Mouse (Mus musculus): ENCODE measurements around the gene Ift80. TPM values are rescaled to one million over a fixed set of nuclear protein-coding genes. Genes with fewer than 3 reads are reported as not detected.
"Not testable (repeated sequence)": the region's sequence is repeated elsewhere in the genome, so short reads cannot be mapped to it uniquely, and the experiment has no call there.

Ift80 gene
- polyA plus RNA-seq, 1 experiment from 2014 or later: 8.0 TPM

- H3K4me2 ChIP-seq: no peak overlapping the region
- H3K9ac ChIP-seq: no peak overlapping the region
- no peak for ATAC-seq (replicated peaks)
- no peak overlapping the region for H3K27ac ChIP-seq
- 61% methylated on average over 9 of the region's 9 CpGs for WGBS
- no peaks in the 10 kb centered on the region for H3K9me3 ChIP-seq
- no peak overlapping the region for H3K4me3 ChIP-seq
- H3K27me3 ChIP-seq (replicated peaks): no peaks in the 10 kb centered on the region
- H3K36me3 ChIP-seq (replicated peaks): no peaks in the 10 kb centered on the region
- no peaks in the 10 kb centered on the region for H3K4me1 ChIP-seq
Measured at GRCm38 (mm10) chr3:68975533-68976490, 28.6 kb downstream of the Ift80 start.

DNA sequence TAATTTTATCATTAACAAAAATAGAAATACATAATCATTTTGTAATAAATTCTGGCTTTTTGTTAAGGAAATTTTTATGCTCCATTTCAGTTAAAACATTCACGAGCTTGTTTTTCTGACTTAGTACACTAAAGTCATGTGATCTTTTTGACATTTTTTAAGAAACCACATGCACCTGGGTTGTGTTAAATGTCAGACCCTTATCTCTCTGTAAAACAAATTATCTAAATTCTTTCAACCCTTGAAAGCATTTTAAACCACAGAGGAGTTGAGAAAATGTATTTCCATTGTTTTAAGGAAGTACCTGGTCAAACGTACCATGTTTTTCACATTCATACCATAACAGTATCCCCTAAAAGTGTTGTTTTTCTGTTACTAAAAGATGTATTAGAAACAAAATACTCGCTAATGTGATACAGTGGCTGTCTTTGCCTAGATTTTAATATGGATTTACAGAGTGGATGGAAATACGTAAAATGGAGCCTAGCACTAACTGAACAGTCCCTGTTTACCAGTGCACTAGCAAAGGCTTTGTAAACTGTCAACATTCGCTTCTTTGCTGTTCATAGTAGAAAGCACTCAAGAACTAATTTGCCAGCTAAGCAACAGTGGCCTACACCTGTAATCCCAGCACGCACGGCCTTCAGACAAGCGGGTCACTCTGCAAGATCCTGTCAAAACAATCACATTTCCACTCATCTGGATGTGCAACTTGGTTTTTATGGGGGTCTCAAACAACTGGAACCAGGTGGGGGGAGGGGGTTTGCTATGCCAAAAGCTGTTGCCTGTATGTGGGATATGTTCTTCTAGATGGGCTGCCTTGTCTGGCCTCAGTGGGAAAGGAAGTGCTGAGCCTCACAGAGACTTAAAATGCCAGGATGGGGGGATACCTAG lies 29.5 kb downstream of the Ift80 start:
- Histone ChIP-seq H3K4me1 (no peaks in the 10 kb centered on the region), H3K9ac (no peak overlapping the region), H3K9me3 (no peaks in the 10 kb centered on the region), H3K4me3 (no peak overlapping the region), H3K36me3 (replicated peaks) (no peaks in the 10 kb centered on the region), H3K27ac (no peak overlapping the region), H3K27me3 (replicated peaks) (no peaks in the 10 kb centered on the region), H3K4me2 (no peak overlapping the region)
- no peak for ATAC-seq (replicated peaks)
- WGBS: 90% methylated on average over 8 of the region's 8 CpGs

GRCm38 (mm10) chr3:68973574-68973973 lies 30.8 kb downstream of the Ift80 start:
- no peaks in the 10 kb centered on the region for H3K27me3 ChIP-seq (replicated peaks)
- no peak overlapping the region for H3K4me2 ChIP-seq
- no peak for ATAC-seq (replicated peaks)
- H3K4me3 ChIP-seq: no peak overlapping the region
- 93% methylated on average over 1 of the region's 1 CpGs for WGBS
- no peak overlapping the region for H3K9ac ChIP-seq
- H3K36me3 ChIP-seq (replicated peaks): no peaks in the 10 kb centered on the region
- no peaks in the 10 kb centered on the region for H3K9me3 ChIP-seq
- H3K4me1 ChIP-seq: no peaks in the 10 kb centered on the region
- no peak overlapping the region for H3K27ac ChIP-seq

DNA sequence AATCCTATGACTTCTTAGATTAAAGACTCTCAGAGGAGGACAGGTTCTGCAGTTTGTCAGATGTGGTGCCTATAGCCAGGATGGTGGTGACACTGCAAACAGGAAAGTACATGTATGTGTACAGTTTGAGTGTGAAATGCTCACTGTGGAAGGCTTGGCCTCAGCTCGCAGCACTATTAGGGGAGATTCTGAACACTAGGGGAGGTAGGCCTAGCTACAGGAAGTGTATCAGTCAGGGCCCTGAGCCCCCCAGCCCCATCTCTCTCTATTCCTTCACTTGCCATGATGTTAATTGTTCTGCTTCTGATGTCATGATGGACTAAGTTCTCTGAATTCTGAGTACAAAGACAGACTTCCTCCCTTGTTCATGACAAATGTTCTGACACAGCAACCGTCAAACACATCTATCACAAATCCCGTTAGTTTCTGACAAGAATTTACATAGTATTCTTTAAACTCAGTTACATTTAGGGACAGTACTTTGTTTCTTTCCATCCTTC lies 35.2 kb downstream of the Ift80 start:
- Histone ChIP-seq H3K36me3 (replicated peaks) (peaks cover 14% of the 10 kb centered on the region), H3K27me3 (replicated peaks) (no peaks in the 10 kb centered on the region), H3K4me1 (no peaks in the 10 kb centered on the region), H3K9me3 (peaks cover 4% of the 10 kb centered on the region; the same call in 1 of the 2 replicates), H3K27ac (no peak overlapping the region), H3K9ac (no peak overlapping the region), H3K4me2 (no peak overlapping the region), H3K4me3 (no peak overlapping the region)
- WGBS: 93% methylated on average over 3 of the region's 3 CpGs
- no peak for ATAC-seq (replicated peaks)

DNA sequence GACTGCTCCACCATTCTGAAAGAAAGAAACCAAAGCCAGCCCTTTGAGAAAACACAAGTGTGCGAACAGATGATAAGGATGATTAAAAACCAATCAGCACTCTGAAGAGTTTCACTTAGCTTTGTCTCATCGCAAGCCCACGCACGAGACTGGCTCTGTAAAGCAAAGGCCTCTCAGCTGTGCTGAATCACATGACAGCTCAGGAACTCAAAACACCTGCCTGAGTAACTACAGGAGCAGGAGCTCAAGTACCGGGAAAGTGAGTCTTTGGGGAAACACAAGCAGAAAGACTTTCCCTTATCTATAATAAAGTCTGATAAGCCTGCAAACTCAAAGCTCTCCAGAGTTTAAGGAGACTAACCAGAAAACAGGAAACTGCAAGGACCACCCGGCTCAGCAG lies 37.0 kb downstream of the Ift80 start:
- H3K4me2 ChIP-seq: no peak overlapping the region
- H3K27me3 ChIP-seq (replicated peaks): no peaks in the 10 kb centered on the region
- WGBS: 93% methylated on average over 6 of the region's 6 CpGs
- no peak overlapping the region for H3K27ac ChIP-seq
- no peak overlapping the region for H3K9ac ChIP-seq
- no peak for ATAC-seq (replicated peaks)
- H3K9me3 ChIP-seq: peaks cover 4% of the 10 kb centered on the region; the same call in 1 of the 2 replicates
- H3K4me3 ChIP-seq: no peak overlapping the region
- H3K36me3 ChIP-seq (replicated peaks): peaks cover 14% of the 10 kb centered on the region
- no peaks in the 10 kb centered on the region for H3K4me1 ChIP-seq

- H3K27me3 ChIP-seq (replicated peaks): no peaks in the 10 kb centered on the region
- WGBS: 95% methylated on average over 6 of the region's 6 CpGs
- peaks cover 14% of the 10 kb centered on the region for H3K36me3 ChIP-seq (replicated peaks)
- no peaks in the 10 kb centered on the region for H3K4me1 ChIP-seq
- H3K9me3 ChIP-seq: peaks cover 4% of the 10 kb centered on the region; the same call in 1 of the 2 replicates
- H3K9ac ChIP-seq: no peak overlapping the region
- H3K4me3 ChIP-seq: no peak overlapping the region
- no peak overlapping the region for H3K4me2 ChIP-seq
- ATAC-seq (replicated peaks): no peak
- no peak overlapping the region for H3K27ac ChIP-seq
Measured at GRCm38 (mm10) chr3:68966527-68967285, 37.7 kb downstream of the Ift80 start.

DNA sequence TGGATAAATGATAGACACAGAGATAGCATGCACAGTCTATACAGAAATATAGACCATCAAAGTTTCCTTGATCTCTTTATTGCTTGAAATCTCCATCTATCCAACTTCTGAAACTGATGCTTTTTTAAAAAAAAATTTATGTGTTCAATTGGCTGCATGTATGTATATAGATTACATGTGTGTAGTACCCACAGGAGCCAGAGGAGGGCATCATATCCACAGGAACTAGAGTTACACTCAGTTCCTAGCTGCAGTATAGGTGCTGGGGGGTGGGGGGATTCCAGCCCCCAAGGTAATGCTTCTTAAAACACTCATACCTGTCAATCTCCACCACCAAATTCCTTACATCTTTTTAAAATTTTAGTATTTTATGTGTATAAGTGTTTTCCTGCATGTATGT lies 39.7 kb downstream of the Ift80 start:
- Histone ChIP-seq H3K36me3 (replicated peaks) (peaks cover 14% of the 10 kb centered on the region), H3K27me3 (replicated peaks) (no peaks in the 10 kb centered on the region), H3K27ac (no peak overlapping the region), H3K4me1 (no peaks in the 10 kb centered on the region), H3K9ac (no peak overlapping the region), H3K4me3 (no peak overlapping the region), H3K4me2 (no peak overlapping the region), H3K9me3 (peaks cover 4% of the 10 kb centered on the region; the same call in 1 of the 2 replicates)
- no peak for ATAC-seq (replicated peaks)

- no peaks in the 10 kb centered on the region for H3K9me3 ChIP-seq
- ATAC-seq (replicated peaks): no peak
- no peaks in the 10 kb centered on the region for H3K4me1 ChIP-seq
- H3K4me3 ChIP-seq: no peak overlapping the region
- H3K27ac ChIP-seq: no peak overlapping the region
- H3K27me3 ChIP-seq (replicated peaks): no peaks in the 10 kb centered on the region
- no peak overlapping the region for H3K9ac ChIP-seq
- no peak overlapping the region for H3K4me2 ChIP-seq
- WGBS: 88% methylated on average over 3 of the region's 3 CpGs
- no peaks in the 10 kb centered on the region for H3K36me3 ChIP-seq (replicated peaks)
Measured at GRCm38 (mm10) chr3:68957413-68957812, 47.0 kb downstream of the Ift80 start.

DNA sequence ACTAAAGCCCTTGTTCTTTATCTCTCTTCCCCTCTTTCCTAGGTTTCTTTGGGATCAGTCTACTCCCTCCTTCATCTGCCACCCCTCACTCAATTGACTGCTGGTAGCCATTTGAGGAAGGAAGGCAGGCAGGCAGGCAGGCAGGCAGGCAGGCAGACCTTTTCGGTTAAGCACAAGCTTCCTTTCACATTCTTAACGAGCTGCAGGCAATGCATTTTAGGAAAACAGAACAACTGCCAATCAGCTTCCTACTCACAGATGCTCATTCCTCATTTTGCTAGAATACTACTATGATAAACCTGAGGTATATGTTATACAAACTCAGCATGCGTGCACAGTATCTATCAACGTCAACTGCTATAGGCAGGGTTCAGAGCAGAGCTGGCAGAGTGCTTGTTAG lies 47.9 kb downstream of the Ift80 start:
- Histone ChIP-seq H3K4me1 (no peaks in the 10 kb centered on the region), H3K9ac (no peak overlapping the region), H3K27ac (no peak overlapping the region), H3K4me2 (no peak overlapping the region), H3K9me3 (no peaks in the 10 kb centered on the region), H3K4me3 (no peak overlapping the region), H3K27me3 (replicated peaks) (no peaks in the 10 kb centered on the region), H3K36me3 (replicated peaks) (no peaks in the 10 kb centered on the region)
- 66% methylated on average over 4 of the region's 4 CpGs for WGBS
- no peak for ATAC-seq (replicated peaks)

DNA sequence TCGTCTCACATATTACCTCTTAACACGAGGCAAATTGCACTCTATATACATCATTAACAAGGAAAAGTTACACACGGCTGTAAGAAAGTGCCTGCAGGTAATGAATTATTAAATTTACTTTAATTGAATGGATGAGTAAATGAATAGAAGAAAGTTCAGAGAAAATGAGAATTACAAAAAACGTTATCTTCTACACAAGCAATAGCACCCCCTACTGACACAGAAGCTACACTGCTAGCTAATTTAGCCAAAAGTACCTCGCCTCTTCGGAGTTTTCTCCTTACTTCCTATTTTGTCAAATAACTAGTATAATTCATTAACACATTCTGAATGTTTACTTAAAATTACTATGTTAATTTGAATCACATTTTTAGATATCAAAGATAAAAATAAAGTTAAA lies 49.9 kb downstream of the Ift80 start:
- Histone ChIP-seq H3K27ac (no peak overlapping the region), H3K9me3 (no peaks in the 10 kb centered on the region), H3K9ac (no peak overlapping the region), H3K4me1 (no peaks in the 10 kb centered on the region), H3K27me3 (replicated peaks) (no peaks in the 10 kb centered on the region), H3K4me2 (no peak overlapping the region), H3K36me3 (replicated peaks) (no peaks in the 10 kb centered on the region), H3K4me3 (no peak overlapping the region)
- ATAC-seq (replicated peaks): no peak
- 59% methylated on average over 6 of the region's 6 CpGs for WGBS

DNA sequence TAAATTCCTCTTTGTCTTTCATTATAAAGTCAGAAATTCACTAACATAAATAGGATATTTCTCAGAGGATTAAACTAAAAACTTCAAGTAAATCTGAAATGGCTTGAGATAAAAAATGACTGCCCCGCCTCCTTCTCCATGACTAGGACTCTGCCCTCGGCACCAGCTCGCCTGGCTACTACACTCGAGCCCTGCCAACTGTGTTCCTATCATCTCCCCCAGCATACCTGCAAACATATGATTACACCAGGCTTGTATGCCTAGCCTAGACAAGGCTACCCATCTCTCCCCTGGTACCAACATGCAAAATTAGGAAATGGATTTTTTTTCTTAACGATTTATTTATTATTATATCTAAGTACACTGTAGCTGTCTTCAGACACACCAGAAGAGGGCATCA lies 51.7 kb downstream of the Ift80 start:
- Histone ChIP-seq H3K4me2 (no peak overlapping the region), H3K36me3 (replicated peaks) (no peaks in the 10 kb centered on the region), H3K9ac (no peak overlapping the region), H3K27me3 (replicated peaks) (no peaks in the 10 kb centered on the region), H3K27ac (no peak overlapping the region), H3K4me3 (no peak overlapping the region), H3K4me1 (no peaks in the 10 kb centered on the region), H3K9me3 (no peaks in the 10 kb centered on the region)
- 96% methylated on average over 5 of the region's 5 CpGs for WGBS
- ATAC-seq (replicated peaks): no peak

DNA sequence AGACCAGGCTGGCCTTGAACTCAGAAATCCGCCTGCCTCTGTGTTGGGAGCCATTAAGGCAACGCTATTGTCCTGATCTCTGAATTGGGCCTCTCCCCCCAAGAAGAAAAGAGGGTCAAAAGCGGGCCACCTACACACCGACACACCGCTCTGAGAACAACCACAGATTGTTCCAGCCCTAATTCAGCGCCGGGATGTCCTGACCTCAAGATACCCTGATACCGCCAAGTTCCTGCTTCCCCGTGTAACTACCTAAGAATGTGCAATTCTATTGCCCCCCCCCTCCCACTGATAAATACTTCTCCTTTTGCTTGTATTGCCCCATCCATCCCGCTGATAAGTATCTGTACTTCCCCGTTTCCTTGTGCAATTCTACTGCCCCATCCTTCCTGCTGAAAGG lies 52.4 kb downstream of the Ift80 start:
- not testable (repeated sequence) for H3K9ac ChIP-seq; H3K4me2 ChIP-seq; H3K27ac ChIP-seq; H3K4me3 ChIP-seq; H3K9me3 ChIP-seq; H3K27me3 ChIP-seq (replicated peaks); H3K4me1 ChIP-seq; ATAC-seq (replicated peaks); H3K36me3 ChIP-seq (replicated peaks)
- 93% methylated on average over 11 of the region's 11 CpGs for WGBS

All from midbrain, embryonic 15.5 days (tissue).